Mouse (Mus musculus) small intestine, adult 2 months (tissue): ENCODE results near the gene Tnpo3.

Experiments
- CTCF ChIP-seq: fragments of 200-500 bp; IDR thresholded peaks from 2 replicates; pipeline ENCODE4 v1.5.1; 2012; ENCODE audit warnings: low read depth, mild to moderate bottlenecking, control low read depth, inconsistent platforms, low read length, moderate library complexity, mixed read lengths; ENCODE audit not compliant: insufficient replicate concordance, insufficient read length; ENCODE audit errors: extremely low read depth
- POLR2A ChIP-seq: fragments of 200-500 bp; IDR thresholded peaks from 2 replicates; pipeline ENCODE4 v1.6.1; 2012; ENCODE audit warnings: low read depth, mild to moderate bottlenecking, control low read depth, inconsistent platforms, low read length, moderate library complexity

- TF ChIP-seq POLR2A (no peak), CTCF (no peak)
These were observed 24.9 kb upstream of the Tnpo3 start for GRCm38 (mm10) chr6:29634537-29634936.
